Mouse (Mus musculus) CH12.LX (cell line): ENCODE results near the gene Nr0b2. TPM values are rescaled to one million over a fixed set of nuclear protein-coding genes. Genes with fewer than 3 reads are reported as not detected.
A peak's percentile ranks its signal among the peaks of the same experiment; 100 is the strongest.

ENCODE experiments used
- DNase-seq: peaks from one replicate; pipeline ENCODE4 v3.0.0-alpha.2; 2013; ENCODE audit errors: extremely low read depth
- H3K27ac ChIP-seq: 2 replicates; pipeline ENCODE4 v1.5.1; 2012; ENCODE audit warnings: low read depth, mild to moderate bottlenecking, control low read depth, moderate library complexity; ENCODE audit not compliant: insufficient read depth
- H3K27me3 ChIP-seq: replicated peaks from 2 replicates; pipeline ENCODE3; 2012; ENCODE audit warnings: inconsistent platforms
- H3K36me3 ChIP-seq, 2 experiments: replicated peaks in 1 of 2; 2 replicates each; pipeline versions ENCODE3 to v1.6.1; 2012; ENCODE audit warnings: inconsistent platforms in 1 of 2, low read length in 1 of 2, mild to moderate bottlenecking in 1 of 2, mixed read lengths in 1 of 2, moderate library complexity in 1 of 2; ENCODE audit not compliant: control insufficient read depth in 1 of 2, insufficient read depth in 1 of 2
- H3K4me1 ChIP-seq, 2 experiments: 2 replicates each; pipeline ENCODE4 v1.6.1; 2012; ENCODE audit warnings: inconsistent platforms in 1 of 2, moderate library complexity in 1 of 2; ENCODE audit not compliant: insufficient read depth in 2 of 2, control insufficient read depth in 1 of 2
- H3K4me2 ChIP-seq: 2 replicates; pipeline ENCODE4 v1.6.1; 2012; ENCODE audit warnings: low read depth, mild to moderate bottlenecking, control low read depth; ENCODE audit not compliant: poor library complexity, insufficient read depth, severe bottlenecking
- H3K4me3 ChIP-seq, 3 experiments: fragments of 150-350 bp in 1 of 3; sonication (generic) in 1 of 3; replicated peaks in 1 of 3; 2 replicates each; pipeline versions ENCODE3 to v1.5.1; 2011 to 2012; ENCODE audit warnings: low read depth in 2 of 3, low read length in 2 of 3, mild to moderate bottlenecking in 2 of 3, moderate library complexity in 2 of 3, control low read depth in 1 of 3, improper control_type of control experiment in 1 of 3, inconsistent platforms in 1 of 3, mixed read lengths in 1 of 3; ENCODE audit not compliant: poor library complexity in 1 of 3
- H3K79me2 ChIP-seq: replicated peaks from 2 replicates; pipeline ENCODE4 v1.6.1; 2012; ENCODE audit warnings: mild to moderate bottlenecking, moderate library complexity; ENCODE audit not compliant: control insufficient read depth, poor library complexity, insufficient read depth, severe bottlenecking; ENCODE audit errors: extremely low read depth
- H3K9ac ChIP-seq: 2 replicates; pipeline ENCODE4 v1.6.1; 2012; ENCODE audit warnings: low read depth, mild to moderate bottlenecking, control low read depth, moderate library complexity; ENCODE audit not compliant: insufficient read depth
- H3K9me3 ChIP-seq: replicated peaks from 2 replicates; pipeline ENCODE3; 2012; ENCODE audit warnings: low read length, inconsistent platforms, mixed read lengths
- BHLHE40 ChIP-seq: IDR thresholded peaks from 2 replicates; pipeline ENCODE4 v1.6.1; 2011; ENCODE audit warnings: mild to moderate bottlenecking, low read depth, low read length, improper control_type of control experiment
- CHD1 ChIP-seq: IDR thresholded peaks from 2 replicates; pipeline ENCODE4 v1.6.1; 2012; ENCODE audit warnings: low read depth, low read length, improper control_type of control experiment, inconsistent platforms
- CTCF ChIP-seq, 2 experiments: IDR thresholded peaks in 1 of 2; conservative IDR thresholded peaks in 1 of 2; 2 replicates each; pipeline ENCODE4 v1.5.1; 2011 to 2012; ENCODE audit warnings: low read depth in 2 of 2, low read length in 2 of 2, improper control_type of control experiment in 1 of 2, inconsistent platforms in 1 of 2, mild to moderate bottlenecking in 1 of 2, moderate library complexity in 1 of 2
- E2F4 ChIP-seq: IDR thresholded peaks from 2 replicates; pipeline ENCODE4 v1.6.1; 2011; ENCODE audit warnings: low read depth, low read length, improper control_type of control experiment; ENCODE audit not compliant: insufficient replicate concordance
- ELF1 ChIP-seq: IDR thresholded peaks from 2 replicates; pipeline ENCODE4 v1.6.1; 2014; ENCODE audit warnings: low read depth, mild to moderate bottlenecking, inconsistent platforms, low read length, improper control_type of control experiment
- EP300 ChIP-seq: IDR thresholded peaks from 2 replicates; pipeline ENCODE4 v1.6.1; 2011; ENCODE audit warnings: low read length, improper control_type of control experiment
- GABPA ChIP-seq: IDR thresholded peaks from 2 replicates; pipeline ENCODE4 v1.6.1; 2012; ENCODE audit warnings: low read depth, low read length, improper control_type of control experiment, inconsistent platforms; ENCODE audit not compliant: insufficient replicate concordance
- HCFC1 ChIP-seq: IDR thresholded peaks from 2 replicates; pipeline ENCODE4 v1.6.1; 2012; ENCODE audit warnings: low read depth, mild to moderate bottlenecking, inconsistent platforms, low read length, improper control_type of control experiment
- IRF4 ChIP-seq: IDR thresholded peaks from 2 replicates; pipeline ENCODE4 v1.6.1; 2014; ENCODE audit warnings: low read depth, mild to moderate bottlenecking, inconsistent platforms, low read length, improper control_type of control experiment
- JUN ChIP-seq: IDR thresholded peaks from 2 replicates; pipeline ENCODE4 v1.6.1; 2011; ENCODE audit warnings: low read depth, mild to moderate bottlenecking, low read length, improper control_type of control experiment, moderate library complexity; ENCODE audit not compliant: insufficient read depth
- JUND ChIP-seq: conservative IDR thresholded peaks from 2 replicates; pipeline ENCODE4 v1.6.1; 2011; ENCODE audit warnings: low read depth, low read length, improper control_type of control experiment
- KAT2A ChIP-seq: IDR thresholded peaks from 2 replicates; pipeline ENCODE4 v1.6.1; 2012; ENCODE audit warnings: low read length, improper control_type of control experiment, inconsistent platforms; ENCODE audit not compliant: insufficient replicate concordance
- MEF2A ChIP-seq: IDR thresholded peaks from 2 replicates; pipeline ENCODE4 v1.6.1; 2014; ENCODE audit warnings: low read depth, mild to moderate bottlenecking, inconsistent platforms, low read length, improper control_type of control experiment, borderline replicate concordance
- MXI1 ChIP-seq: IDR thresholded peaks from 2 replicates; pipeline ENCODE4 v1.6.1; 2011; ENCODE audit warnings: mild to moderate bottlenecking, low read depth, low read length, improper control_type of control experiment
- MYC ChIP-seq: IDR thresholded peaks from 2 replicates; pipeline ENCODE4 v1.6.1; 2011; ENCODE audit warnings: low read depth, mild to moderate bottlenecking, improper control_type of control experiment, low read length
- NELFE ChIP-seq: IDR thresholded peaks from 2 replicates; pipeline ENCODE4 v1.6.1; 2011; ENCODE audit warnings: low read depth, low read length, improper control_type of control experiment
- NRF1 ChIP-seq: IDR thresholded peaks from 2 replicates; pipeline ENCODE4 v1.6.1; 2014; ENCODE audit warnings: low read depth, mild to moderate bottlenecking, inconsistent platforms, low read length, improper control_type of control experiment, moderate library complexity
- PAX5 ChIP-seq: IDR thresholded peaks from 2 replicates; pipeline ENCODE4 v1.6.1; 2012; ENCODE audit warnings: low read length, inconsistent platforms, mixed read lengths
- POLR2AphosphoS2 ChIP-seq: IDR thresholded peaks from 2 replicates; pipeline ENCODE4 v1.6.1; 2011; ENCODE audit warnings: low read depth, low read length, improper control_type of control experiment
- RAD21 ChIP-seq: IDR thresholded peaks from 2 replicates; pipeline ENCODE4 v1.6.1; 2011; ENCODE audit warnings: low read depth, mild to moderate bottlenecking, low read length, improper control_type of control experiment, moderate library complexity
- SIN3A ChIP-seq: IDR thresholded peaks from 2 replicates; pipeline ENCODE4 v1.6.1; 2012; ENCODE audit warnings: low read length, improper control_type of control experiment, inconsistent platforms
- SMC3 ChIP-seq: IDR thresholded peaks from 2 replicates; pipeline ENCODE4 v1.6.1; 2011; ENCODE audit warnings: low read depth, low read length, improper control_type of control experiment
- TBP ChIP-seq: conservative IDR thresholded peaks from 2 replicates; pipeline ENCODE4 v1.6.1; 2011; ENCODE audit warnings: low read depth, low read length, improper control_type of control experiment
- TCF12 ChIP-seq: IDR thresholded peaks from 2 replicates; pipeline ENCODE4 v1.6.1; 2014; ENCODE audit warnings: low read depth, mild to moderate bottlenecking, inconsistent platforms, low read length, improper control_type of control experiment
- UBTF ChIP-seq: IDR thresholded peaks from 2 replicates; pipeline ENCODE4 v1.6.1; 2012; ENCODE audit warnings: low read depth, mild to moderate bottlenecking, inconsistent platforms, low read length, improper control_type of control experiment, moderate library complexity
- USF1 ChIP-seq: IDR thresholded peaks from 2 replicates; pipeline ENCODE4 v1.6.1; 2014; ENCODE audit warnings: low read depth, mild to moderate bottlenecking, inconsistent platforms, low read length, improper control_type of control experiment
- USF2 ChIP-seq: conservative IDR thresholded peaks from 2 replicates; pipeline ENCODE4 v1.6.1; 2011; ENCODE audit warnings: low read depth, low read length, improper control_type of control experiment
- ZC3H11A ChIP-seq: IDR thresholded peaks from 2 replicates; pipeline ENCODE4 v1.6.1; 2012; ENCODE audit warnings: low read depth, mild to moderate bottlenecking, inconsistent platforms, low read length, improper control_type of control experiment
- ZKSCAN1 ChIP-seq: IDR thresholded peaks from 2 replicates; pipeline ENCODE4 v1.6.1; 2012; ENCODE audit warnings: low read depth, inconsistent platforms, low read length, improper control_type of control experiment, borderline replicate concordance
- dilution Hi-C: fragments of 300-500 bp; cut with MboI; formaldehyde crosslinking; loops from 2 replicates; pipeline ENCODE4 v1.14.3; 2020; ENCODE audit warnings: low sequenced_read_pairs; ENCODE audit not compliant: extremely low pct_unique_long_range_greater_than_20kb, extremely low pct_ligation_motif_present
- in situ Hi-C: fragments of 300-500 bp; cut with MboI; formaldehyde crosslinking; loops from 3 replicates; pipeline ENCODE4 v1.14.3; 2019; ENCODE audit warnings: low sequenced_read_pairs, low pct_ligation_motif_present, low pct_unique_long_range_greater_than_20kb, mixed read lengths
- polyA plus RNA-seq: library from polyadenylated mRNA; unstranded; fragments of >175 nt; gene quantifications from 2 replicates; pipeline ENCODE4 v1.2.1, GENCODE M21; 2012; ENCODE audit warnings: low read depth; ENCODE audit not compliant: insufficient read length
- total RNA-seq, 2 experiments: library from RNA; depleted of rRNA; stranded (reverse); fragments of 300-350 nt in 1 of 2; fragments of >200 nt in 1 of 2; gene quantifications; 2 replicates each; pipeline ENCODE4 v1.2.3; 2012 to 2014

The Nr0b2 gene
- total and polyA plus RNA-seq, 3 experiments = not detected

GRCm38 (mm10) chr4:133583690-133584058 is 30.5 kb downstream of the Nr0b2 start:
- H3K9me3 ChIP-seq = no peaks in the 10 kb centered on the region
- DNase-seq = no peak
- H3K36me3 ChIP-seq = peaks cover 59 to 73% of the 10 kb centered on the region in 2 experiments
- peak overlapping the region; percentile 88 for H3K9ac ChIP-seq
- H3K27me3 ChIP-seq = no peaks in the 10 kb centered on the region
- peak overlapping the region; percentile 66 for H3K27ac ChIP-seq
- TF ChIP-seq SMC3 = no peak
- TF ChIP-seq ZKSCAN1 = no peak
- no peak for TF ChIP-seq MEF2A
- TF ChIP-seq NELFE = no peak
- no peak for TF ChIP-seq TCF12
- TF ChIP-seq JUND = no peak
- no peak for TF ChIP-seq MYC
- no peak for TF ChIP-seq NRF1
- no peak for TF ChIP-seq ZC3H11A
- no peak for TF ChIP-seq KAT2A
- TF ChIP-seq USF1 = no peak
- TF ChIP-seq RAD21 = no peak
- TF ChIP-seq ELF1 = no peak
- no peak for TF ChIP-seq E2F4
- TF ChIP-seq HCFC1 = no peak
- TF ChIP-seq, all 38 proteins: peak for 0
- peaks cover 2 to 30% of the 10 kb centered on the region in 2 experiments; a peak in 3 of 4 replicates for H3K4me1 ChIP-seq
- peak overlapping the region; percentile 78 to 99 (median 90) for H3K4me3 ChIP-seq
- peak overlapping the region; percentile 91 for H3K4me2 ChIP-seq
- peaks cover 6% of the 10 kb centered on the region; the same call in 1 of the 2 replicates for H3K79me2 ChIP-seq
- in situ Hi-C loops (loop anchor here (25.0 kb wide), 1 partner anchor 504 kb away; the partner anchor contains the start of gene Cd52), dilution Hi-C loops (no loop called here)

GRCm38 (mm10) chr4:133584059-133584951 is 31.1 kb downstream of the Nr0b2 start, which contains the start of gene Gpn2:
Gene Gpn2 (plus strand): TSS chr4:133584362.
- Histone ChIP-seq H3K9ac (peak within 1 kb of the TSS; percentile 88), H3K9me3 (no peaks in the 10 kb centered on the region), H3K79me2 (peaks cover 6% of the 10 kb centered on the region), H3K27me3 (no peaks in the 10 kb centered on the region), H3K4me3 (peak within 1 kb of the TSS; percentile 78 to 99 (median 90)), H3K4me2 (peak within 1 kb of the TSS; percentile 91), H3K27ac (peak within 1 kb of the TSS; percentile 66), H3K4me1 (peaks cover 2 to 30% of the 10 kb centered on the region in 2 experiments; a peak in 3 of 4 replicates), H3K36me3 (peaks cover 58 to 73% of the 10 kb centered on the region in 2 experiments)
- dilution Hi-C loops = no loop called here
- peak; percentile 92 for DNase-seq
- in situ Hi-C loops = loop anchor here (25.0 kb wide), 1 partner anchor 503 kb away; the partner anchor contains the start of gene Cd52
- TF ChIP-seq MEF2A (no peak), PAX5 (no peak), JUND (no peak), HCFC1 (peak; percentile 86), POLR2AphosphoS2 (peak; percentile 83), JUN (no peak), NELFE (peak; percentile 70; the same call in 1 of the 2 replicates), IRF4 (no peak; the same call in 1 of the 2 replicates), TCF12 (peak; percentile 65), UBTF (no peak), ELF1 (peak; percentile 96), BHLHE40 (peak; percentile 42), MXI1 (peak; percentile 71; the same call in 1 of the 2 replicates), TBP (peak; percentile 83), GABPA (no peak), NRF1 (peak; percentile 73), EP300 (no peak), USF2 (no peak), CTCF (conservative IDR thresholded peaks at IDR 0.05 in 1 of 2, IDR thresholded peaks at IDR 0.05 in 1 of 2; ENCODE audit: low read depth in 2 of 2, low read length in 2 of 2) (no peak), CHD1 (no peak), SIN3A (peak; percentile 95)
